Mouse (Mus musculus) ES-CJ7 (cell line): Measurements from ENCODE around the gene Iqschfp.

Experiments
- DNase-seq: peaks from one replicate; pipeline ENCODE4 v3.0.0; 2011; ENCODE audit warnings: low read depth, low spot score

Gene Iqschfp

DNA sequence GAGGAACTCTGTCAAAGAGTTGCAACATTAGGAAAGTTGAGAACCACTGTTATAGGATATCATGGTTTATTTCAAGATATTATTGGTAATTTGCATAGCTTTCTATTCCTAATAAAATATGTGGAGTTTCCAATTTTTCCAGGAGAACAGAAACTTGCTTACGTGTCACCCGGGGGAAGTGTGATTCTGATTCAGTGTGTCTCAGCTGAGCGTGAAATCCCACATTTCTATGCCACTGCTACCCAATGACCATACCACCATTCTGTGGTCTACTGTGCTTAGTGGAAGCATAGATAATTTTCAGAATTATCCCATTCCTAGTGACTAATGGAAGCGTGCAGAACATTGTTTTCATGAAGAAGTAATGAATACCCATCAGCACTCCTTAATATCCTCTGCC is 704.9 kb downstream of the Iqschfp start:
- no peak for DNase-seq

GRCm38 (mm10) chr3:68602891-68603290 is 710.9 kb downstream of the Iqschfp start:
- DNase-seq: no peak

GRCm38 (mm10) chr3:68604467-68604866 is 712.4 kb downstream of the Iqschfp start:
- DNase-seq: no peak

- DNase-seq: no peak
These were observed 712.9 kb downstream of the Iqschfp start for GRCm38 (mm10) chr3:68604962-68605361.

GRCm38 (mm10) chr3:68605942-68606603 is 714.0 kb downstream of the Iqschfp start:
- no peak for DNase-seq

DNA sequence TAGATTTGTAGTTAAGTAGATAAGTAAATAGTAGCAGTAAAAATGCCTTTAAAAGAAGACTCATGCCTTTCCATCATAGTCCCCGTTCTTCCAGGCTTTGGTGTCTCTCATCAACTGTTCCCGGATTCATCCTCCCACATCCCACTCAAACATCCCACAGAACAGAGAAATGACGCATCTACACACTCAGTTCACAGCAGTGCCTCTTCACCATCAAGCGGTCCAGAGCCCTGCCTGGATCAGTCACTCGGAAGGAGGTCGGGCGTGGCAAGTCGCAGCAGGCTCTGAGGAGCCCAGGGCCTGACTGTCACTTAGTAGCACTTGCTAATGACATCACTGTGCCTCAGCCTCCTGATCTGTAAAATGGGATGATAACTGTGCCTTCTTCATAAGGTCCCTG is 714.7 kb downstream of the Iqschfp start:
- DNase-seq: no peak

GRCm38 (mm10) chr3:68607336-68607735 is 715.3 kb downstream of the Iqschfp start:
- DNase-seq: no peak

DNA sequence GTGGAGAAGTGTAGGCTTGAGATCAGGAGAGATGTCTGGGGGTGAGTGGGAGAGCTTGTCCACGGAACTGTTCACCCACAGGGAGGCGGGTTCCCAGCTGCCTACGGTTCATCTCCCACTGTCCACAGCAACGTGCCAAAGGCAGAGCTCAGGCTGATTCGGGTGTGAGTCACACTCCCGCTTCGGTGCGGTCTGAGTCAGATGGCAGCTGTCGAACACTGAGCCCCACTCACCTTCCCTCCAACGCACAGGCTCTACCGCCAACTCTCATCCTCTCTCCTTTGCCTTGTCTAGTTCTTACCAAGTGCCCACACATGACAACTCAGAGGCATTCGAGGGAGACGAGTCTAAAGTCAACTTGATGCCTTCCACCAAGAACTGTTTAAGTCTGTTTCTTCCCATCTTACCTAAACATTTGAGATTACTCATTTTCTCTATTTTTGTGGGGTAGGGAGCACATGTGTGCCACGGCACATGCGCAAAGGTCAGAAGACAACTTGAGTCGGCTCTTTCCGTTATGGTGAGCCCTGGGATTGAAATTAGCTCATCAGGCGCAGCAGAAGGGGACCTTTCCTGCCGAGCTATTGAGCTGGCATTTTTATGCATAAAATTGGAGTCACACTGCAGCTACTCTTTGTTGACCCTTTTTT is 716.9 kb downstream of the Iqschfp start:
- DNase-seq: no peak

DNA sequence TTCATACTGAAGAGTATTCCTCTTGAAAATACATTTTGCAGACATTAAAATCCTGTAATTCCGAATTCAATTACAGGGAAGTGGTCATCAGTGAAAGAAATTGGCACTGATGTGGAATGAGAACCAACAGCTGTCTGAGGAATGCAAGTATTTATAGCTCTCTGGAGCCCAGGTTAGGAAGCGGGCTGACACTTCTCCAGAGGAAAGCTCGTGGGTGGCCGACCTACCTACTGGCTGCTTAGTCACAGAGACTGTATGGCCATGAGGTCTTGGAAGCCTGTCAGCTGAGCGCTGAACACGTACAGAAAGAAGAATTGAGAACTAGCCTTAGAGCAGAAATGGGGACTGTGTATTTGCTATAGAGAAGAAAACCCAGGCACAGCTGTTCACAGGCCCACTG is 718.0 kb downstream of the Iqschfp start:
- no peak for DNase-seq

- no peak for DNase-seq
These were observed 718.7 kb downstream of the Iqschfp start for GRCm38 (mm10) chr3:68610598-68611261.

DNA sequence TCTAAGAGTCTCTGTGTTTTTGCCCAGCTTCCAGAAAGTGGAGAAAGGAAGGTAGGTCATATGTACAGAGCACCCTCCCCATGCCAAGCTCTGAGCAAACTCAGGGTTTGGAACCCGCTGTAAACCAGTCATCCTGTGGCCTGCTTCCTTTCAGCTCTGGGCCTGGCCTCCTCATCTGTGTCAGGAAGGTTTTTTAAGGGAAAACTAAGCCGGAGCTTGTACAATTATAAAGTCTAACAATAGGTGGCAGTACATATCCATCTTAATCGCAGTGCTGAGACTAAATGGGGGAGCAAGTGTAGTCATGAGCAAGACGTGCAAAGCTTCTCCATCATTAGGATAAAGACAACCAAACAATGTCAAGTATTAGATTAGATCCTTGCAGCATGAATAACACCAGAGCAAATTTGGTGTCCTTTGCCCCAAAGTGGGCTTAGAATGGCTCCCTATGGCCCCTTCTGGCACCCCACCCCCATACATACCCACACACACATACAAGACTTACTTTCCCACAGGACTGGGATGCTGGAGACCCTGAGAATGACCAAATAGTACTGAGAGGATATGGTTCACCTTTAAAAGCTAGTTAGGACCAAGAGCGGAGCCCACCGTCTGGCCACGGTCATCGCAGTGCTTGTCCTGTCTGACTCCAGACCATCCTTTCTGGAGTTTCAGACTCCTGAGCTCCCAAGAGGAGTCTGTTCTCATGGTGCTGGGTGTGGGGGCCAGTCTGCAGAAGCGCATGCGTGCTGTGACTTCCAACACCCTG is 723.2 kb downstream of the Iqschfp start:
- peak; percentile 51 for DNase-seq

GRCm38 (mm10) chr3:68616363-68616762 is 724.3 kb downstream of the Iqschfp start:
- no peak for DNase-seq

- no peak for DNase-seq
These were observed 725.7 kb downstream of the Iqschfp start for GRCm38 (mm10) chr3:68617708-68618107.

DNA sequence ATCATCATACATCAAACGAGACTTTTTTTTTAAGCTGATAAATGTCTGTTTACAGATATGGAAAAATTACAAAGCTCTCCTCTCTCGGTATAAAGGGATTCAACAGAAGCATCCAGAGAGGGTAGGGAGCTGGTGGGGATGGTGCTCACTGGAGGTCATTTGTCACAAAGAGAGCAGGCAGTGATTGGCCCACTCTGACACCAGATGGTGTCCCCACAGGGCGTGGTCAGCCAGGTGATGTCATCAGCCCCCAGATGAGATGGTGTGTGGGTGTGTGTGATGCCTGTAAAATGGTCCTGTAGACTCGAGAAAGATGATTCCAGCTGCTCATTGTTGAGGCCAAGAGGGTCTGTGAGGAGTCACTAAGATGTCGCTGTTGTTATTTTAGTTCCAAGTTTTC is 727.1 kb downstream of the Iqschfp start:
- no peak for DNase-seq

DNA sequence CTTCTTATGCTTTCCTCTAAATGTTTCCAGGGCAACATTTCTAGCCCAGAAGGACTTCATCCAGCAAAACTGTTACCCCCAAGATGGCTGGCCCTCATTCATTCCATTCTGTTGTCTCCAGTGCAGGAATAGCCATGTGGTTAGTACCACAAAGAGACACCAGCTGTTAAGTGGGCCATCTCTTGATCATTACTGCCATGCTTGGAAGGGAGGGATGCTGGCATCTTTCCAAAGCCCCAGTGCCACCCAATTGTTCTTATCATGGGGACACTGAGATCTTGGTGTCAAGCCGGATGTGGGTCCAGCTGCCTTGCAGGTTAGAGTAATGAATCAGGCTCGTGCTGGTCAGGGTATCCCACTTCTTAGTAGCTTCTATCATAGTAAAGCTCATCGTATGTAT is 729.9 kb downstream of the Iqschfp start:
- no peak for DNase-seq

- DNase-seq: no peak
These were observed 731.0 kb downstream of the Iqschfp start for GRCm38 (mm10) chr3:68623036-68623435.

DNA sequence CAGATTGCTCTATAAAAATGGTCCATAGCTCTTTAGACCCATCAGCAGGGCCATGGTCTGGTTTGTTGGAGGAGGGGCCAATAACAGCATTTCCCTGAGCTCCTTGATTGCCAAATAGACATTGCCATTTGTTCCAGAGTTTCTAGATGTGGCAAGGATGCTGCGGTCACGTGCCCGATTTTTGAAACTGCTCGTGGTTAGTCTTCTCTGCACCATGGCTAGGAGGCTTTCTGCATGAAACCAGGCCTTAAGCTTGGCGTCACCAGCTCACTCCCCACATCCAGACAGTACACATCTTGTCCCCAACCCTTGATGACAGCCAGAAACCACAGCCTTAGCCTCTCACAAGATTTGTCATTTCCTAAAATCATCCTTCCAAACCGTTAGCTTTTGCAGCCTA is 732.4 kb downstream of the Iqschfp start:
- DNase-seq: no peak

DNA sequence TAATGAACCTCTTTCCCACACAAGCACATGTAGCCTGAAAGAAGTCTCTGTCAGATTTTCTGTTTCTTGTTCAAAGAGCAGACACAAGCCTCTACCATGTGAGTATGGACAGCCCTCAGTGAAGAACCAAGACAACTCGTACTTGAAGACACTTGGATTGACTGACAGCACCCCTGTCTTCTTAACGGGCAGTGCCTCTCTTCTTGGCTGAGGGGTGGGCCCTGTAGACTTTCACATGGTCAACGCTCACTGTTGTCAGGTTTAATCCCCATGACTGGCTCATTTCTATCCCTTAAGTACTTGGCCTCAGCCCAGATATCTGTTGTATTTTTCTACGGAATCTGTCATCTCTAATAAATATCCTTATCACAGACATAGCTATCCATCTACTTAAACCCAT is 738.2 kb downstream of the Iqschfp start:
- DNase-seq: no peak

DNA sequence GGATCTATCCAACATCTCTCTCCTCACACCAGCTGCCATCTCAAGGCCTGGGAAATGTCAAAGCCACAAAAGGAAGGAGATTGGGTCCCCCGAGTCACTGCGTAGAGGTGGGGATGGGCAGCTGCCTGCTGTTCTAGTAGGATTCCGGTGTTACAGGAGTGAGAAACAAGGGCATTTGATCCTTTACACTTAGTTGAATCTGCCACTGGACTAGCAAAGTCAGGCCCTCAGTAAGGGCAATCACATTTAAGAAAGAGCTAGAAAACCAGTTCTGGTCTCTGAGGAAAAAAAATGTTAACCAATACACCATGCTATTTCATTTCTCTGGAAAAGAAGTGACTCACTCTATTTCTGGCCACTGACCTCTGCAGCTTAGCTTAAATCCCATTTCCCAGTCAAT is 738.8 kb downstream of the Iqschfp start:
- no peak for DNase-seq

DNA sequence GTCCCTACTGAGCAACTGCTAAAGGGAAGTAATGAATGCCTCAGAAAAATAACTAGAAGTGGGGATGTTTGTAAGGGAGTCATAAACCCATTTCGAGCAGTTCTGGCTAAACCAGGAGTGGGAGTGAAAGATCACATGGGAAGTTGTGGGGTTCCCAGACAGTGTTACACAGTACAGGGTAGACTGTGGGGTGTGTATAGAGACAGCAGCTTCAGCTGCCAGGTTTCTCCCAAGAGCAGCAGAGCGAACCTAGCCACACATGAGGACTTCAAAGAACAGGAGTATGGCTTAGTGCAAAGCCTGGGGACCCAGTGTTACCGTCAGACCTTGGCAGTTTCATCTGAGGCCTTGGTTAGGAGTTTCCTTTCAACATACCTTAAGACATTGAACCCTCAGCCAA is 740.7 kb downstream of the Iqschfp start:
- no peak for DNase-seq

GRCm38 (mm10) chr3:68633577-68633976 is 741.5 kb downstream of the Iqschfp start:
- no peak for DNase-seq

- peak; percentile 6 for DNase-seq
These were observed 745.9 kb downstream of the Iqschfp start for GRCm38 (mm10) chr3:68637960-68638359.
